Mouse (Mus musculus) MEL (cell line): ENCODE data around the gene Arhgap6. TPM values are rescaled to one million over a fixed set of nuclear protein-coding genes. Genes with fewer than 3 reads are reported as not detected.
A peak's percentile ranks its signal among the peaks of the same experiment; 100 is the strongest.

Source experiments
- DNase-seq: peaks from one replicate; pipeline ENCODE4 v3.0.0; 2011; ENCODE audit warnings: low read depth, low spot score
- H3K27ac ChIP-seq: 2 replicates; pipeline ENCODE4 v1.5.1; 2012; ENCODE audit warnings: low read depth, mild to moderate bottlenecking, control low read depth, low read length, moderate library complexity; ENCODE audit not compliant: control insufficient read depth
- H3K27me3 ChIP-seq, 2 experiments: fragments of 150-350 bp in 1 of 2; sonication (generic) in 1 of 2; 2 replicates each; pipeline ENCODE4 v1.6.1; 2012; ENCODE audit warnings: low read length in 2 of 2, mild to moderate bottlenecking in 2 of 2, improper control_type of control experiment in 1 of 2, moderate library complexity in 1 of 2; ENCODE audit not compliant: insufficient read depth in 2 of 2, control insufficient read depth in 1 of 2
- H3K36me3 ChIP-seq, 2 experiments: 2 replicates each; pipeline ENCODE4 v1.6.1; 2012 to 2014; ENCODE audit warnings: low read length in 2 of 2, improper control_type of control experiment in 1 of 2, inconsistent platforms in 1 of 2, mild to moderate bottlenecking in 1 of 2; ENCODE audit not compliant: insufficient read depth in 2 of 2, control insufficient read depth in 1 of 2
- H3K4me1 ChIP-seq, 2 experiments: fragments of 150-350 bp in 1 of 2; sonication (generic) in 1 of 2; 2 replicates each; pipeline ENCODE4 v1.6.1; 2012; ENCODE audit warnings: low read length in 2 of 2, improper control_type of control experiment in 1 of 2, mild to moderate bottlenecking in 1 of 2; ENCODE audit not compliant: insufficient read depth in 2 of 2, control insufficient read depth in 1 of 2
- H3K4me3 ChIP-seq, 2 experiments: fragments of 150-350 bp in 1 of 2; sonication (generic) in 1 of 2; 2 replicates each; pipeline ENCODE4 v1.5.1; 2012; ENCODE audit warnings: low read depth in 2 of 2, low read length in 2 of 2, mild to moderate bottlenecking in 2 of 2, moderate library complexity in 2 of 2, control low read depth in 1 of 2, improper control_type of control experiment in 1 of 2; ENCODE audit not compliant: control insufficient read depth in 1 of 2, insufficient read depth in 1 of 2
- H3K79me2 ChIP-seq: 2 replicates; pipeline ENCODE4 v1.6.1; 2012; ENCODE audit warnings: mild to moderate bottlenecking, low read length, moderate library complexity; ENCODE audit not compliant: control insufficient read depth, poor library complexity, insufficient read depth
- H3K9ac ChIP-seq: 2 replicates; pipeline ENCODE4 v1.6.1; 2012; ENCODE audit warnings: low read depth, mild to moderate bottlenecking, control low read depth, low read length, moderate library complexity; ENCODE audit not compliant: control insufficient read depth, poor library complexity, severe bottlenecking
- H3K9me3 ChIP-seq: fragments of 150-350 bp; sonication (generic); replicated peaks from 2 replicates; pipeline ENCODE4 v1.6.1; 2012; ENCODE audit warnings: mild to moderate bottlenecking, low read length, improper control_type of control experiment, moderate library complexity; ENCODE audit not compliant: insufficient read depth
- BHLHE40 ChIP-seq: IDR thresholded peaks from 2 replicates; pipeline ENCODE4 v1.6.1; 2012; ENCODE audit warnings: low read depth, mild to moderate bottlenecking, inconsistent platforms, low read length, improper control_type of control experiment, borderline replicate concordance
- CHD2 ChIP-seq: IDR thresholded peaks from 2 replicates; pipeline ENCODE4 v1.6.1; 2011; ENCODE audit warnings: low read length, improper control_type of control experiment
- E2F4 ChIP-seq: IDR thresholded peaks from 2 replicates; pipeline ENCODE4 v1.6.1; 2011; ENCODE audit warnings: low read depth, low read length, improper control_type of control experiment, borderline replicate concordance
- ELF1 ChIP-seq: IDR thresholded peaks from 2 replicates; pipeline ENCODE4 v1.6.1; 2014; ENCODE audit warnings: low read depth, mild to moderate bottlenecking, inconsistent platforms, low read length, improper control_type of control experiment, moderate library complexity
- ETS1 ChIP-seq: IDR thresholded peaks from 2 replicates; pipeline ENCODE4 v1.6.1; 2012; ENCODE audit warnings: low read depth, mild to moderate bottlenecking, inconsistent platforms, low read length, improper control_type of control experiment, moderate library complexity
- GABPA ChIP-seq: IDR thresholded peaks from 2 replicates; pipeline ENCODE4 v1.6.1; 2012; ENCODE audit warnings: low read depth, mild to moderate bottlenecking, inconsistent platforms, low read length, improper control_type of control experiment, moderate library complexity
- GATA1 ChIP-seq: IDR thresholded peaks from 2 replicates; pipeline ENCODE4 v1.6.1; 2011; ENCODE audit warnings: low read depth, low read length, improper control_type of control experiment
- HCFC1 ChIP-seq: IDR thresholded peaks from 2 replicates; pipeline ENCODE4 v1.6.1; 2012; ENCODE audit warnings: low read depth, mild to moderate bottlenecking, inconsistent platforms, low read length, improper control_type of control experiment, moderate library complexity
- JUND ChIP-seq: IDR thresholded peaks from 2 replicates; pipeline ENCODE4 v1.6.1; 2011; ENCODE audit warnings: low read depth, mild to moderate bottlenecking, improper control_type of control experiment, low read length
- KAT2A ChIP-seq: conservative IDR thresholded peaks from 2 replicates; pipeline ENCODE4 v1.6.1; 2012; ENCODE audit warnings: low read depth, low read length, improper control_type of control experiment, inconsistent platforms
- MAFK ChIP-seq: IDR thresholded peaks from 2 replicates; pipeline ENCODE4 v1.6.1; 2011; ENCODE audit warnings: low read depth, mild to moderate bottlenecking, low read length, improper control_type of control experiment, borderline replicate concordance
- MAX ChIP-seq: IDR thresholded peaks from 2 replicates; pipeline ENCODE4 v1.6.1; 2011; ENCODE audit warnings: low read length, improper control_type of control experiment
- MEF2A ChIP-seq: IDR thresholded peaks from 2 replicates; pipeline ENCODE4 v1.6.1; 2014; ENCODE audit warnings: low read depth, mild to moderate bottlenecking, inconsistent platforms, low read length, improper control_type of control experiment; ENCODE audit not compliant: poor library complexity, insufficient replicate concordance, severe bottlenecking; ENCODE audit errors: extremely low read depth
- MYB ChIP-seq: IDR thresholded peaks from 2 replicates; pipeline ENCODE4 v1.6.1; 2011; ENCODE audit warnings: mild to moderate bottlenecking, low read depth, low read length, improper control_type of control experiment
- MYC ChIP-seq: IDR thresholded peaks from 2 replicates; pipeline ENCODE4 v1.6.1; 2011; ENCODE audit warnings: low read depth, mild to moderate bottlenecking, low read length, improper control_type of control experiment, moderate library complexity
- NELFE ChIP-seq: IDR thresholded peaks from 2 replicates; pipeline ENCODE4 v1.6.1; 2011; ENCODE audit warnings: low read depth, low read length, improper control_type of control experiment
- NRF1 ChIP-seq: IDR thresholded peaks from 2 replicates; pipeline ENCODE4 v1.6.1; 2014; ENCODE audit warnings: low read depth, mild to moderate bottlenecking, inconsistent platforms, low read length, improper control_type of control experiment, moderate library complexity; ENCODE audit not compliant: poor library complexity, insufficient read depth, severe bottlenecking
- POLR2A ChIP-seq, 2 experiments: IDR thresholded peaks; 2 replicates each; pipeline ENCODE4 v1.6.1; 2011 to 2012; ENCODE audit warnings: low read length in 2 of 2, mild to moderate bottlenecking in 2 of 2, control low read depth in 1 of 2, improper control_type of control experiment in 1 of 2, low read depth in 1 of 2, moderate library complexity in 1 of 2; ENCODE audit not compliant: control insufficient read depth in 1 of 2, insufficient read depth in 1 of 2, poor library complexity in 1 of 2
- POLR2AphosphoS2 ChIP-seq: IDR thresholded peaks from 2 replicates; pipeline ENCODE4 v1.6.1; 2011; ENCODE audit warnings: low read length, improper control_type of control experiment
- POLR2AphosphoS5 ChIP-seq: IDR thresholded peaks from 2 replicates; pipeline ENCODE4 v1.6.1; 2012; ENCODE audit warnings: low read depth, borderline replicate concordance, mild to moderate bottlenecking, inconsistent platforms, low read length, moderate library complexity, mixed read lengths
- RAD21 ChIP-seq: IDR thresholded peaks from 2 replicates; pipeline ENCODE4 v1.6.1; 2011; ENCODE audit warnings: mild to moderate bottlenecking, low read depth, low read length, improper control_type of control experiment
- SMC3 ChIP-seq: IDR thresholded peaks from 2 replicates; pipeline ENCODE4 v1.6.1; 2011; ENCODE audit warnings: low read depth, low read length, improper control_type of control experiment
- TAL1 ChIP-seq: IDR thresholded peaks from 2 replicates; pipeline ENCODE4 v1.6.1; 2012; ENCODE audit warnings: mild to moderate bottlenecking, inconsistent platforms, low read length, moderate library complexity, mixed read lengths
- TBP ChIP-seq: IDR thresholded peaks from 2 replicates; pipeline ENCODE4 v1.8.0; 2011; ENCODE audit warnings: low read depth, low read length, improper control_type of control experiment
- TCF12 ChIP-seq: IDR thresholded peaks from 2 replicates; pipeline ENCODE4 v1.6.1; 2014; ENCODE audit warnings: low read depth, mild to moderate bottlenecking, inconsistent platforms, low read length, improper control_type of control experiment, moderate library complexity
- UBTF ChIP-seq: IDR thresholded peaks from 2 replicates; pipeline ENCODE4 v1.6.1; 2012; ENCODE audit warnings: low read depth, mild to moderate bottlenecking, inconsistent platforms, low read length, improper control_type of control experiment, moderate library complexity, borderline replicate concordance; ENCODE audit not compliant: insufficient read depth
- USF1 ChIP-seq: IDR thresholded peaks from 2 replicates; pipeline ENCODE4 v1.6.1; 2014; ENCODE audit warnings: low read depth, mild to moderate bottlenecking, inconsistent platforms, low read length, improper control_type of control experiment, moderate library complexity
- USF2 ChIP-seq, 2 experiments: IDR thresholded peaks; 2 replicates each; pipeline ENCODE4 v1.6.1; 2011 to 2012; ENCODE audit warnings: improper control_type of control experiment in 2 of 2, low read length in 2 of 2, borderline replicate concordance in 1 of 2, inconsistent platforms in 1 of 2, low read depth in 1 of 2, mild to moderate bottlenecking in 1 of 2; ENCODE audit not compliant: insufficient read depth in 1 of 2
- ZC3H11A ChIP-seq: IDR thresholded peaks from 2 replicates; pipeline ENCODE4 v1.6.1; 2012; ENCODE audit warnings: low read depth, mild to moderate bottlenecking, inconsistent platforms, low read length, improper control_type of control experiment
- polyA plus RNA-seq, 2 experiments: library from polyadenylated mRNA; stranded (reverse) in 1 of 2; unstranded in 1 of 2; fragments of >175 nt in 1 of 2; fragments of >200 nt in 1 of 2; gene quantifications; 2 replicates each; pipeline versions ENCODE4 v1.2.1 to v1.2.4; 2012; ENCODE audit warnings: low replicate concordance in 2 of 2, low read depth in 1 of 2; ENCODE audit not compliant: insufficient read length in 2 of 2, insufficient read depth in 1 of 2, missing spikeins in 1 of 2
- total RNA-seq: library from RNA; depleted of rRNA; stranded (reverse); fragments of 300-350 nt; gene quantifications from 2 replicates; pipeline ENCODE4 v1.2.3, GENCODE M21; 2012

The Arhgap6 gene
- total and polyA plus RNA-seq, 3 experiments = 4.4 to 21.7 TPM; not detected in 1

DNA sequence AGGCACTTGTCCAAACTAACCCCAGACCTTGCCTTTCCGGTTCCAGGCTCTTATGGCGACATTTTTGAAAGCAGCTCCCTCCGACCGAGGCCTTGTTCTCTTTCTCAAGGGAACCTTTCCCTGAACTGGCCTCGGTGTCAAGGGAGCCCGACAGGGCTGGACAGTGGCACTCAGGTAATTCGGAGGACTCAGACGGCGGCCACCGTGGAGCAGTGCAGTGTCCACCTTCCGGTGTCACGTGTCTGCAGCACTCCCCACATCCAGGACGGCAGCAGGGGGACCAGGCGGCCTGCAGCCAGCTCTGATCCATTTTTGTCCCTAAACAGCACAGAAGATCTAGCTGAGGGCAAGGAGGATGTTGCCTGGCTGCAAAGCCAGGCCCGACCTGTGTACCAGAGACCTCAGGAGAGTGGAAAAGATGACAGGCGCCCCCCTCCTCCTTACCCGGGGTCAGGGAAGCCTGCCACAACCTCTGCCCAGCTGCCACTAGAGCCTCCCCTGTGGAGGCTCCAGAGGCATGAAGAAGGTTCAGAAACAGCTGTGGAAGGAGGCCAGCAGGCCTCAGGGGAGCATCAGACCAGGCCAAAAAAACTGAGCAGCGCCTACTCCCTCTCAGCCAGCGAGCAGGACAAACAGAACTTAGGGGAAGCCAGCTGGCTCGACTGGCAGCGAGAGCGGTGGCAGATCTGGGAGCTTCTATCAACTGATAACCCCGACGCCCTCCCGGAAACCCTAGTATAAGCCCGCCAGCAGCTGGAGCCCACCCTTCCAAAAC, 507.6 kb downstream of the Arhgap6 start:
- peaks cover 0 to 2% of the 10 kb centered on the region in 2 experiments; a peak in 1 of 4 replicates for H3K4me1 ChIP-seq
- H3K36me3 ChIP-seq = no peaks in the 10 kb centered on the region; a peak in 3 of 4 replicates
- TF ChIP-seq POLR2A (IDR thresholded peaks at IDR 0.05; ENCODE audit: control insufficient read depth in 1 of 2, insufficient read depth in 1 of 2, low read depth in 1 of 2, low read length in 2 of 2, poor library complexity in 1 of 2) (no peak), HCFC1 (no peak), RAD21 (no peak), JUND (no peak), TAL1 (no peak), CHD2 (no peak), TCF12 (no peak), TBP (no peak), MAFK (no peak), NELFE (no peak), GATA1 (no peak), UBTF (no peak), POLR2AphosphoS2 (no peak), ZC3H11A (no peak), MAX (no peak), MEF2A (no peak), MYC (no peak)
- no peak overlapping the region for H3K27ac ChIP-seq
- no peak overlapping the region for H3K4me3 ChIP-seq
- no peaks in the 10 kb centered on the region for H3K27me3 ChIP-seq
- no peak for DNase-seq
- no peaks in the 10 kb centered on the region for H3K9me3 ChIP-seq
- no peak overlapping the region for H3K9ac ChIP-seq
- no peaks in the 10 kb centered on the region for H3K79me2 ChIP-seq

GRCm38 (mm10) chrX:169303945-169304344, 509.0 kb downstream of the Arhgap6 start:
- Histone ChIP-seq H3K4me1 (peaks cover 0 to under 1% of the 10 kb centered on the region in 2 experiments; a peak in 1 of 4 replicates), H3K9me3 (no peaks in the 10 kb centered on the region), H3K4me3 (no peak overlapping the region), H3K9ac (no peak overlapping the region), H3K27ac (no peak overlapping the region), H3K27me3 (no peaks in the 10 kb centered on the region), H3K36me3 (no peaks in the 10 kb centered on the region; a peak in 3 of 4 replicates), H3K79me2 (no peaks in the 10 kb centered on the region)
- DNase-seq = peak; percentile 83
- no peak for TF ChIP-seq CHD2
- TF ChIP-seq MYB = no peak
- TF ChIP-seq SMC3 = peak; percentile 81
- TF ChIP-seq KAT2A = no peak
- TF ChIP-seq UBTF = no peak
- no peak for TF ChIP-seq E2F4
- no peak for TF ChIP-seq TCF12
- no peak for TF ChIP-seq NRF1
- TF ChIP-seq NELFE = no peak
- no peak for TF ChIP-seq MYC
- TF ChIP-seq HCFC1 = no peak
- no peak for TF ChIP-seq MEF2A
- TF ChIP-seq BHLHE40 = no peak
- TF ChIP-seq POLR2A (IDR thresholded peaks at IDR 0.05; ENCODE audit: control insufficient read depth in 1 of 2, insufficient read depth in 1 of 2, low read depth in 1 of 2, low read length in 2 of 2, poor library complexity in 1 of 2) = no peak
- no peak for TF ChIP-seq ETS1
- TF ChIP-seq USF2 (IDR thresholded peaks at IDR 0.05; ENCODE audit: borderline replicate concordance in 1 of 2, insufficient read depth in 1 of 2, low read depth in 1 of 2, low read length in 2 of 2) = no peak
- no peak for TF ChIP-seq TAL1
- TF ChIP-seq USF1 = no peak
- TF ChIP-seq POLR2AphosphoS5 = no peak
- no peak for TF ChIP-seq GABPA
- TF ChIP-seq ELF1 = no peak
